Mouse (Mus musculus): Measurements from ENCODE around the gene Zfp53. TPM values are rescaled to one million over a fixed set of nuclear protein-coding genes. Genes with fewer than 3 reads are reported as not detected.
"Not testable (repeated sequence)": the region's sequence is repeated elsewhere in the genome, so short reads cannot be mapped to it uniquely, and the experiment has no call there.

The Zfp53 gene
- polyA plus RNA-seq, 1 experiment from 2014 or later, result 7.3 TPM

- WGBS, result 6% methylated on average over 5 of the region's 10 CpGs
- not testable (repeated sequence) for H3K27me3 ChIP-seq (replicated peaks; ENCODE audit: control insufficient read depth, insufficient read depth, low read length); H3K9me3 ChIP-seq (ENCODE audit: control insufficient read depth, low read length); H3K27ac ChIP-seq (replicated peaks; ENCODE audit: low read depth, low read length); H3K4me3 ChIP-seq (ENCODE audit: low read depth, low read length); DNase-seq (ENCODE audit: low spot score); ATAC-seq (ENCODE audit: low read depth); H3K4me1 ChIP-seq (ENCODE audit: control insufficient read depth, insufficient read depth, low read length); H3K4me2 ChIP-seq (ENCODE audit: low read depth, low read length); H3K9ac ChIP-seq (ENCODE audit: low read depth, low read length); H3K36me3 ChIP-seq (ENCODE audit: control insufficient read depth, insufficient read depth, low read length)
Observed at GRCm38 (mm10) chr17:21474729-21475128, 14.1 kb upstream of the Zfp53 start.

GRCm38 (mm10) chr17:21475290-21475689, 13.5 kb upstream of the Zfp53 start:
- not testable (repeated sequence) for H3K4me3 ChIP-seq (ENCODE audit: low read depth, low read length); DNase-seq (ENCODE audit: low spot score); H3K9me3 ChIP-seq (ENCODE audit: control insufficient read depth, low read length); H3K9ac ChIP-seq (ENCODE audit: low read depth, low read length); H3K4me2 ChIP-seq (ENCODE audit: low read depth, low read length); H3K4me1 ChIP-seq (ENCODE audit: control insufficient read depth, insufficient read depth, low read length); H3K36me3 ChIP-seq (ENCODE audit: control insufficient read depth, insufficient read depth, low read length); H3K27me3 ChIP-seq (replicated peaks; ENCODE audit: control insufficient read depth, insufficient read depth, low read length); H3K27ac ChIP-seq (replicated peaks; ENCODE audit: low read depth, low read length); ATAC-seq (ENCODE audit: low read depth)
- WGBS, result 76% methylated on average over 1 of the region's 1 CpGs

GRCm38 (mm10) chr17:21476351-21476750, 12.4 kb upstream of the Zfp53 start:
- ATAC-seq (ENCODE audit: low read depth); H3K4me1 ChIP-seq (ENCODE audit: control insufficient read depth, insufficient read depth, low read length); H3K36me3 ChIP-seq (ENCODE audit: control insufficient read depth, insufficient read depth, low read length); H3K9me3 ChIP-seq (ENCODE audit: control insufficient read depth, low read length); H3K27me3 ChIP-seq (replicated peaks; ENCODE audit: control insufficient read depth, insufficient read depth, low read length); H3K27ac ChIP-seq (replicated peaks; ENCODE audit: low read depth, low read length); H3K9ac ChIP-seq (ENCODE audit: low read depth, low read length); H3K4me2 ChIP-seq (ENCODE audit: low read depth, low read length); H3K4me3 ChIP-seq (ENCODE audit: low read depth, low read length); DNase-seq (ENCODE audit: low spot score): not testable (repeated sequence)
- 78% methylated on average over 4 of the region's 9 CpGs for WGBS

GRCm38 (mm10) chr17:21478103-21478777, 10.6 kb upstream of the Zfp53 start:
- H3K4me1 ChIP-seq (ENCODE audit: control insufficient read depth, insufficient read depth, low read length); H3K9ac ChIP-seq (ENCODE audit: low read depth, low read length); H3K27me3 ChIP-seq (replicated peaks; ENCODE audit: control insufficient read depth, insufficient read depth, low read length); H3K4me2 ChIP-seq (ENCODE audit: low read depth, low read length); H3K36me3 ChIP-seq (ENCODE audit: control insufficient read depth, insufficient read depth, low read length); H3K4me3 ChIP-seq (ENCODE audit: low read depth, low read length); DNase-seq (ENCODE audit: low spot score); H3K27ac ChIP-seq (replicated peaks; ENCODE audit: low read depth, low read length); H3K9me3 ChIP-seq (ENCODE audit: control insufficient read depth, low read length); ATAC-seq (ENCODE audit: low read depth): not testable (repeated sequence)
- 78% methylated on average over 8 of the region's 10 CpGs for WGBS

GRCm38 (mm10) chr17:21489500-21490001, 753 bp downstream of the Zfp53 start:
- ATAC-seq (ENCODE audit: low read depth) (no peak), DNase-seq (ENCODE audit: low spot score) (no peak)
- Histone ChIP-seq H3K4me1 (ENCODE audit: control insufficient read depth, insufficient read depth, low read length) (no peaks in the 10 kb centered on the region), H3K27me3 (replicated peaks; ENCODE audit: control insufficient read depth, insufficient read depth, low read length) (no peaks in the 10 kb centered on the region), H3K4me2 (ENCODE audit: low read depth, low read length) (peak overlapping the region; percentile 65), H3K9ac (ENCODE audit: low read depth, low read length) (peak overlapping the region; percentile 69), H3K27ac (replicated peaks; ENCODE audit: low read depth, low read length) (no peak overlapping the region), H3K9me3 (ENCODE audit: control insufficient read depth, low read length) (no peaks in the 10 kb centered on the region), H3K36me3 (ENCODE audit: control insufficient read depth, insufficient read depth, low read length) (no peaks in the 10 kb centered on the region), H3K4me3 (ENCODE audit: low read depth, low read length) (peak overlapping the region; percentile 82)
- 18% methylated on average over 8 of the region's 8 CpGs for WGBS

GRCm38 (mm10) chr17:21501365-21501764, 12.6 kb downstream of the Zfp53 start:
- no peak for ATAC-seq (ENCODE audit: low read depth)
- 66% methylated on average over 1 of the region's 1 CpGs for WGBS

GRCm38 (mm10) chr17:21504524-21504923, 15.7 kb downstream of the Zfp53 start:
- DNase-seq (ENCODE audit: low spot score) (no peak), ATAC-seq (ENCODE audit: low read depth) (no peak)
- no peaks in the 10 kb centered on the region for H3K27me3 ChIP-seq (replicated peaks; ENCODE audit: control insufficient read depth, insufficient read depth, low read length)
- 94% methylated on average over 1 of the region's 1 CpGs for WGBS
- H3K27ac ChIP-seq (replicated peaks; ENCODE audit: low read depth, low read length), result no peak overlapping the region
- H3K4me1 ChIP-seq (ENCODE audit: control insufficient read depth, insufficient read depth, low read length), result no peaks in the 10 kb centered on the region
- no peaks in the 10 kb centered on the region for H3K9me3 ChIP-seq (ENCODE audit: control insufficient read depth, low read length)
- no peak overlapping the region for H3K9ac ChIP-seq (ENCODE audit: low read depth, low read length)
- H3K4me3 ChIP-seq (ENCODE audit: low read depth, low read length), result no peak overlapping the region
- no peak overlapping the region for H3K4me2 ChIP-seq (ENCODE audit: low read depth, low read length)
- peaks cover 26% of the 10 kb centered on the region for H3K36me3 ChIP-seq (ENCODE audit: control insufficient read depth, insufficient read depth, low read length)

More at GRCm38 (mm10) chr17:21501365-21501764, 12.6 kb downstream of the Zfp53 start:
- Histone ChIP-seq H3K4me3 (ENCODE audit: low read depth, low read length) (no peak overlapping the region), H3K27ac (replicated peaks; ENCODE audit: low read depth, low read length) (no peak overlapping the region), H3K4me2 (ENCODE audit: low read depth, low read length) (no peak overlapping the region), H3K4me1 (ENCODE audit: control insufficient read depth, insufficient read depth, low read length) (no peaks in the 10 kb centered on the region), H3K9ac (ENCODE audit: low read depth, low read length) (no peak overlapping the region), H3K27me3 (replicated peaks; ENCODE audit: control insufficient read depth, insufficient read depth, low read length) (no peaks in the 10 kb centered on the region), H3K9me3 (ENCODE audit: control insufficient read depth, low read length) (no peaks in the 10 kb centered on the region), H3K36me3 (ENCODE audit: control insufficient read depth, insufficient read depth, low read length) (peaks cover 11% of the 10 kb centered on the region; the same call in 1 of the 2 replicates)
- no peak for DNase-seq (ENCODE audit: low spot score)

GRCm38 (mm10) chr17:21506258-21506657, 17.5 kb downstream of the Zfp53 start:
- DNase-seq (ENCODE audit: low spot score), result no peak
- Histone ChIP-seq H3K9me3 (ENCODE audit: control insufficient read depth, low read length) (no peaks in the 10 kb centered on the region), H3K27ac (replicated peaks; ENCODE audit: low read depth, low read length) (no peak overlapping the region), H3K4me2 (ENCODE audit: low read depth, low read length) (no peak overlapping the region), H3K4me1 (ENCODE audit: control insufficient read depth, insufficient read depth, low read length) (no peaks in the 10 kb centered on the region), H3K36me3 (ENCODE audit: control insufficient read depth, insufficient read depth, low read length) (peaks cover 28% of the 10 kb centered on the region), H3K9ac (ENCODE audit: low read depth, low read length) (no peak overlapping the region), H3K27me3 (replicated peaks; ENCODE audit: control insufficient read depth, insufficient read depth, low read length) (no peaks in the 10 kb centered on the region), H3K4me3 (ENCODE audit: low read depth, low read length) (no peak overlapping the region)
- ATAC-seq (ENCODE audit: low read depth), result no peak
- WGBS, result 96% methylated on average over 3 of the region's 3 CpGs

GRCm38 (mm10) chr17:21509756-21510155, 21.0 kb downstream of the Zfp53 start:
- H3K27ac ChIP-seq (replicated peaks; ENCODE audit: low read depth, low read length), result no peak overlapping the region
- H3K4me1 ChIP-seq (ENCODE audit: control insufficient read depth, insufficient read depth, low read length), result no peaks in the 10 kb centered on the region
- H3K9ac ChIP-seq (ENCODE audit: low read depth, low read length), result no peak overlapping the region
- no peaks in the 10 kb centered on the region for H3K27me3 ChIP-seq (replicated peaks; ENCODE audit: control insufficient read depth, insufficient read depth, low read length)
- no peaks in the 10 kb centered on the region for H3K9me3 ChIP-seq (ENCODE audit: control insufficient read depth, low read length)
- no peak overlapping the region for H3K4me2 ChIP-seq (ENCODE audit: low read depth, low read length)
- peaks cover 28% of the 10 kb centered on the region for H3K36me3 ChIP-seq (ENCODE audit: control insufficient read depth, insufficient read depth, low read length)
- DNase-seq (ENCODE audit: low spot score) (no peak), ATAC-seq (ENCODE audit: low read depth) (no peak)
- no peak overlapping the region for H3K4me3 ChIP-seq (ENCODE audit: low read depth, low read length)

All from embryonic facial prominence, embryonic 14.5 days (tissue).